ENCODE assay signal across 27 mouse cellular contexts in the genomic region with DNA sequence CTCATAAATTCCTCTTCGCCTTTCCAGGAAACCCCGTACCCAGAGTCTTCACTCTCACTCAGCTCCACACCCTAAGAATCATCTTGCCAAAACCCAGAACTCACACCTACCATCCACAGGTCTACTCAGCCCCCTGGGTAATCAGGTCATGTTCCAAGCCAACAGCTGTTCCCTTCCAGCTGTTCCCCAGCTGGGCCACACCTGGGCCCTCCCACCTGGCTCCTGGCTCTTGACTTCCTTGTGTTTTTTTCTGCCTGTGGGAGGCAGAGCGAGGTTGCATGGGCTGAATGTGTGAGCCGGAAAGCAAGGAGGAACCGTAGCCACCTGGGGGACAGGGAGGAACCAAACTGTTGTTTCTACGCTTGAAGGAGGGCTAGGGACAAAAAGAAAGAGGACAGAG. TPM values are rescaled to one million over a fixed set of nuclear protein-coding genes. Genes with fewer than 3 reads are reported as not detected.
DNase-seq lines count a peak whose midpoint lies in the region; ATAC-seq and TF ChIP-seq lines count a peak whose summit lies in the region.
"Had no signal": no experiment of that assay in that cellular context is flagged by ENCODE, and none has a peak within 500 bp of the region (broad histone marks: within the 10 kb centered on the region; RNA-seq: fewer than 3 reads in every experiment).

No protein-coding gene starts in this region.

- peaks cover 35% of the 10 kb centered on the region for H3K27me3 ChIP-seq in hindbrain, embryonic 10.5 days (ENCODE audit: insufficient read depth, poor library complexity, severe bottlenecking)
- H3K27me3 ChIP-seq in hindbrain, postnatal 0 days (ENCODE audit: insufficient read depth, low read length), result no peaks in the 10 kb centered on the region
- H3K27me3 ChIP-seq in limb, embryonic 11.5 days (ENCODE audit: control insufficient read depth, insufficient read depth, low read length), result no peaks in the 10 kb centered on the region
- H3K27me3 ChIP-seq: embryonic facial prominence, embryonic 12.5 days; forebrain, embryonic 15.5 days had no signal

- H3K4me1 ChIP-seq in hindbrain, embryonic 10.5 days (replicated peaks), result peaks cover 88% of the 10 kb centered on the region
- no peaks in the 10 kb centered on the region for H3K4me1 ChIP-seq in hindbrain, postnatal 0 days (ENCODE audit: insufficient read depth, low read length)
- peaks cover 36% of the 10 kb centered on the region for H3K4me1 ChIP-seq in limb, embryonic 11.5 days (ENCODE audit: control insufficient read depth, insufficient read depth, low read length)

- H3K4me2 ChIP-seq in hindbrain, postnatal 0 days (ENCODE audit: low read depth, low read length), result no peak overlapping the region
- no peak overlapping the region for H3K4me2 ChIP-seq in limb, embryonic 11.5 days (ENCODE audit: low read depth, severe bottlenecking)
- H3K4me2 ChIP-seq: embryonic facial prominence, embryonic 12.5 days; forebrain, embryonic 15.5 days had no signal

- H3K27ac ChIP-seq in hindbrain, embryonic 10.5 days, result peak overlapping the region; percentile 88
- H3K27ac ChIP-seq in hindbrain, postnatal 0 days, result no peak overlapping the region
- H3K27ac ChIP-seq in limb, embryonic 11.5 days (replicated peaks; ENCODE audit: low read depth, low read length), result no peak overlapping the region
- H3K27ac ChIP-seq: embryonic facial prominence, embryonic 12.5 days; forebrain, embryonic 15.5 days; gastrocnemius, adult 2 months; liver, embryonic 14.5 days had no signal

- 69% methylated on average over 6 of the region's 6 CpGs for WGBS in hindbrain, embryonic 10.5 days
- 70% methylated on average over 6 of the region's 6 CpGs for WGBS in hindbrain, postnatal 0 days
- WGBS in limb, embryonic 11.5 days, result 61% methylated on average over 6 of the region's 6 CpGs

- H3K4me3 ChIP-seq in hindbrain, embryonic 10.5 days, result no peak overlapping the region
- H3K4me3 ChIP-seq in hindbrain, postnatal 0 days (ENCODE audit: low read length), result no peak overlapping the region
- H3K4me3 ChIP-seq in limb, embryonic 11.5 days (ENCODE audit: low read depth, low read length), result no peak overlapping the region
- H3K4me3 ChIP-seq: embryonic facial prominence, embryonic 12.5 days; forebrain, embryonic 15.5 days; gastrocnemius, adult 2 months had no signal

- H3K9ac ChIP-seq in hindbrain, postnatal 0 days (replicated peaks; ENCODE audit: low read length), result no peak overlapping the region
- H3K9ac ChIP-seq in limb, embryonic 11.5 days (ENCODE audit: low read length), result no peak overlapping the region
- H3K9ac ChIP-seq: embryonic facial prominence, embryonic 12.5 days; forebrain, embryonic 15.5 days; liver, embryonic 14.5 days had no signal

- H3K36me3 ChIP-seq in hindbrain, embryonic 10.5 days, result no peaks in the 10 kb centered on the region
- H3K36me3 ChIP-seq in hindbrain, postnatal 0 days (ENCODE audit: insufficient read depth, low read length), result no peaks in the 10 kb centered on the region
- H3K36me3 ChIP-seq in limb, embryonic 11.5 days (ENCODE audit: control insufficient read depth, insufficient read depth, low read length), result no peaks in the 10 kb centered on the region
- H3K36me3 ChIP-seq: embryonic facial prominence, embryonic 12.5 days; forebrain, embryonic 15.5 days had no signal

- no peaks in the 10 kb centered on the region for H3K9me3 ChIP-seq in hindbrain, embryonic 10.5 days
- H3K9me3 ChIP-seq in hindbrain, postnatal 0 days (ENCODE audit: low read length), result no peaks in the 10 kb centered on the region
- no peaks in the 10 kb centered on the region for H3K9me3 ChIP-seq in limb, embryonic 11.5 days (ENCODE audit: control insufficient read depth, low read length)
- H3K9me3 ChIP-seq: embryonic facial prominence, embryonic 12.5 days; forebrain, embryonic 15.5 days had no signal

- no peak for TF ChIP-seq CTCF in hindbrain, postnatal 0 days (IDR thresholded peaks at IDR 0.05; ENCODE audit: low read depth)

- ATAC-seq in hindbrain, postnatal 0 days, result no peak
- no peak for ATAC-seq in limb, embryonic 11.5 days (ENCODE audit: insufficient number of reproducible peaks, low FRiP score, low TSS enrichment, low read depth)
- ATAC-seq: forebrain, embryonic 15.5 days; hindbrain, embryonic 16.5 days; intestine, embryonic 16.5 days; midbrain, embryonic 16.5 days had no signal

- DNase-seq in hindbrain, embryonic 10.5 days (ENCODE audit: low spot score), result no peak
- no peak for DNase-seq in hindbrain, postnatal 0 days (ENCODE audit: low spot score)
- DNase-seq in R1 (ENCODE audit: low read depth, low spot score), result peak; percentile 81
- DNase-seq in limb, embryonic 11.5 days (ENCODE audit: low spot score), result peak; percentile 59
- no peak for DNase-seq in adrenal gland, adult 8-10 months
- DNase-seq in cerebellum, postnatal 14 days, result no peak
- no peak for DNase-seq in layer of hippocampus, postnatal 25 days (ENCODE audit: extremely low spot score in 1 of 2, low spot score in 1 of 2)
- DNase-seq: adrenal gland, postnatal 25 days; gastrocnemius, postnatal 36 days; kidney, postnatal 10 days; liver; lung, adult 2 months; lung, postnatal 14 days; right cerebral cortex, adult 18-20 months; spleen, adult 18-20 months; thymus, adult 2 months; thymus, postnatal 36 days had no signal

RNA-seq across cellular contexts. Expression of a gene that starts 18.0 kb away (rescaled TPM):
- polyA plus RNA-seq in hindbrain, embryonic 10.5 days (2016; fragmentation: Nextera tagmentation; extraction: Ambion mirVana), result 15.1 and 15.3 TPM in 2 replicates
- 24.1 and 28.0 TPM in 2 replicates for total RNA-seq in hindbrain, postnatal 0 days (2014; rRNA removed)
- 10.3 and 11.7 TPM in 2 replicates for polyA plus RNA-seq in hindbrain, postnatal 0 days (2015; fragmentation: Nextera tagmentation; extraction: Ambion mirVana)
- 36.3 and 36.9 TPM in 2 replicates for polyA plus RNA-seq in limb, embryonic 11.5 days (2014; fragmentation: Nextera tagmentation; extraction: Ambion mirVana)
- total RNA-seq in adrenal gland, adult 8-10 months (2022), result 100 to 1,000 TPM; 461 to 578 (median 489) TPM
- total RNA-seq in layer of hippocampus, postnatal 25 days (2021), result 10 to 100 TPM; 29.6 to 41.9 TPM

RNA-seq across cellular contexts. Expression of a gene that starts 19.1 kb away (rescaled TPM):
- polyA plus RNA-seq in hindbrain, embryonic 10.5 days (2016; fragmentation: Nextera tagmentation; extraction: Ambion mirVana), result 0.31 and 0.37 TPM in 2 replicates
- total RNA-seq in hindbrain, postnatal 0 days (2014; rRNA removed), result not detected in 2 replicates
- polyA plus RNA-seq in hindbrain, postnatal 0 days (2015; fragmentation: Nextera tagmentation; extraction: Ambion mirVana), result 0.08 and 0.10 TPM in 2 replicates
- 0.07 TPM in 1 of 2 replicates, not detected in the other for polyA plus RNA-seq in limb, embryonic 11.5 days (2014; fragmentation: Nextera tagmentation; extraction: Ambion mirVana)
- 1 to 10 TPM; 1.3 to 4.4 (median 2.8) TPM for total RNA-seq in adrenal gland, adult 8-10 months (2022)
- not detected for total RNA-seq in layer of hippocampus, postnatal 25 days (2021)
- total RNA-seq: ES-E14 had no signal

RNA-seq across cellular contexts. Expression of a gene that starts 47.6 kb away (rescaled TPM):
- 0.11 and 0.18 TPM in 2 replicates for polyA plus RNA-seq in hindbrain, embryonic 10.5 days (2016; fragmentation: Nextera tagmentation; extraction: Ambion mirVana)
- 0.52 TPM in 1 of 2 replicates, not detected in the other for total RNA-seq in hindbrain, postnatal 0 days (2014; rRNA removed)
- polyA plus RNA-seq in hindbrain, postnatal 0 days (2015; fragmentation: Nextera tagmentation; extraction: Ambion mirVana), result 0.05 and 0.18 TPM in 2 replicates
- 0.08 and 0.14 TPM in 2 replicates for polyA plus RNA-seq in limb, embryonic 11.5 days (2014; fragmentation: Nextera tagmentation; extraction: Ambion mirVana)
- under 1 TPM in 1 of 4 experiments, not detected in 3; 0.10 TPM for total RNA-seq in adrenal gland, adult 8-10 months (2022)
- total RNA-seq in layer of hippocampus, postnatal 25 days (2021), result not detected
- total RNA-seq: adrenal gland, postnatal 25 days; gastrocnemius, postnatal 36 days; left cerebral cortex, postnatal 10 days had no signal
- polyA plus RNA-seq: heart, embryonic 14.5 days had no signal

Comparison
In these comparisons a context has a peak if more than half of its experiments do, and no peak if none do; other contexts are left out.
1. DNase-seq: peak in R1 (single experiment) and limb, embryonic 11.5 days (single experiment); none in hindbrain, embryonic 10.5 days (single experiment), hindbrain, postnatal 0 days (single experiment), adrenal gland, adult 8-10 months (single experiment), cerebellum, postnatal 14 days (0 of 2) and layer of hippocampus, postnatal 25 days (0 of 2).
2. RNA of a gene that starts 18.0 kb away (total RNA-seq): 461 to 578 TPM in adrenal gland, adult 8-10 months; 29.6 to 41.9 TPM in layer of hippocampus, postnatal 25 days and 24.1 to 28.0 TPM in hindbrain, postnatal 0 days; every median in the first group is over 10 times any median in the second.